Mouse (Mus musculus): ENCODE results near the gene Ambra1.

DNA sequence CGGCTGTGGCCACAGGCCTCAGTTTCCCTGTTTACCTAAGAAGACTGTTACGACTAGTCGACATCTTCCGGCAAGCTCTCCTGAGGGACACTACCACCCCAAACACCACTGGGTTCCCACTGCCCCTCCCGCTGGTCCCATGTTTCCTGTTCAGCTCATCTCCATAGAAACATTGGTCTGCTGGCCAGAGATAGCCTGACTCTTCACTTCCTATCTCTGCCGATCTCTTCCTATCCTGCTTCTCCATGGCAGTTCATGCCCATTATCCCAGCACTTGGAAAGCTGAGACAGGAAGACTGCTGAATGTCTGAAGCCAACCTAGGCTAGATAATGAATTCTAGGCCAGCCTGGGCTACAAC is 218.2 kb downstream of the Ambra1 start:
- TF ChIP-seq POLR2A (IDR thresholded peaks at IDR 0.05; ENCODE audit: borderline replicate concordance, insufficient read depth, low read length) (no peak), CTCF (IDR thresholded peaks at IDR 0.05; ENCODE audit: borderline replicate concordance, insufficient read depth, low read depth, low read length) (no peak)
